Mouse (Mus musculus): ENCODE results near the gene Fgfr2.

DNA sequence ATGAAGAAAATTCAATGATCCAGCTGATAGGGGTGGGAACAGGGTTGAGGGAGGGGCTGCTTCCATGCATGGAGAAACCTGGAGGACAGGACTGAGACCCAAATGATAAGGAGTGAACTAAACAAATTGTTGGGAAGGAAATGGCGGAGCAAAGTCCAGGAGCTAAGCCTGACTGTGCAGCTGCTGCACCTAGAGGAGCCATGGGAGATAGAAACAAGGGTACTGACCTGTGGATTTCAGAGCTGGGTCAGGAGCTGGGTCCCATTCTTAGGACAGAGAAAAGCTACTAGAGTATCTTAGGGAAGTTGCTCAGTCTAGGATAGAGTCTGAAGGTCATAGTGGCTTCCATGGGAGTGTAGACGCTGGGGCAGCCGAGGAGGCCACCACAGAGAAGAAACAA is 2816.1 kb downstream of the Fgfr2 start:
- TF ChIP-seq CTCF (IDR thresholded peaks at IDR 0.05; ENCODE audit: control insufficient read depth, insufficient read depth, insufficient replicate concordance, low read depth, low read length): no peak
- TF ChIP-seq POLR2A (IDR thresholded peaks at IDR 0.05; ENCODE audit: control insufficient read depth, low read depth, low read length): no peak
